Mouse (Mus musculus): ENCODE measurements around the gene Asic2. TPM values are rescaled to one million over a fixed set of nuclear protein-coding genes. Genes with fewer than 3 reads are reported as not detected.

Gene Asic2
- total and polyA plus RNA-seq, 3 experiments = not detected

DNA sequence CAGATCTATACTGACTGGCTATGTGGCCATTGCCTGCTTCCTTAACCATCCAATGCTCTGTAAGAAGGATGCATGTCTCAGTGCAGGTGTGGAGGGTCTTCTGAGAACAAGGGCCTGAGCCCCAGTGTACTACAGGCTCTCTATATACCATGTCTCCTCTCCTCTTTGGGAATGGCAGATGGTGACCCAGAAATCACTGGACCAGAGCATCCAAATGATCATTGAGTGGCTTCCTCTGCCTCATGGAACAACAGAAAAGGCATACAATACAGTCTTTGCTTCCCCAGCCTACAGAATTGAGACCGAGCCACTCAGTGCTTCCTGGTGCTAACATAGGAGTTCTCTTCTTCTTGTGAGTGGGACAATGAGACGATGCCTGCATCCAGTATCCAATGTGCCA is 200.0 kb downstream of the Asic2 start:
- no peaks in the 10 kb centered on the region for H3K4me1 ChIP-seq (ENCODE audit: control insufficient read depth in 1 of 2, insufficient read depth in 2 of 2, low read length in 2 of 2)

DNA sequence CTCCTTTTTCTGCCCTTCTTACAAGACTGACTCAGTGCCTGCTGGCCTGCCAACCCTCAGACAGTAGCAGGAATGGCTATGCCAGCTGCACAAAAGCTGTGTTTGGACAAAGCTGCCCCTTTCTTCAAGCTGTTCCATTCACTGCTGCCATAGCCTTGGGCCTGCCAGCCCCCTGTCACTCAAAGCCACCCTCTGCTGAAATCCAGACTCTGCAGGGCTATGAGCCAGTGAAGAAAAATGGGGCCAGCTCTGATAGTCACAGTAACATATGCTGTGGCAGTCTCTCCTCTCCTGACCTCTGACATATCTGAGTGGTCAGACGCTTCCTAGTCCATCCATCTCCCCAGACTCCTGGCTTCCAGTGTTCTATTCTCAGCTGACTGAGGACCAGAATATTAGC is 200.5 kb downstream of the Asic2 start:
- H3K4me1 ChIP-seq (ENCODE audit: control insufficient read depth in 1 of 2, insufficient read depth in 2 of 2, low read length in 2 of 2) = no peaks in the 10 kb centered on the region
- no peak overlapping the region for H3K9ac ChIP-seq (ENCODE audit: control insufficient read depth, low read depth, low read length, poor library complexity, severe bottlenecking)
- no peak for DNase-seq (ENCODE audit: low read depth, low spot score)
- no peaks in the 10 kb centered on the region for H3K36me3 ChIP-seq (ENCODE audit: control insufficient read depth in 1 of 2, insufficient read depth in 2 of 2, low read length in 2 of 2)
- H3K9me3 ChIP-seq (replicated peaks; ENCODE audit: insufficient read depth, low read length) = no peaks in the 10 kb centered on the region
- H3K4me3 ChIP-seq (ENCODE audit: control insufficient read depth in 1 of 2, insufficient read depth in 1 of 2, low read depth in 2 of 2, low read length in 2 of 2) = no peak overlapping the region
- no peaks in the 10 kb centered on the region for H3K79me2 ChIP-seq (ENCODE audit: control insufficient read depth, insufficient read depth, low read length, poor library complexity)
- H3K27ac ChIP-seq (ENCODE audit: control insufficient read depth, low read depth, low read length) = no peak overlapping the region
- TF ChIP-seq UBTF (IDR thresholded peaks at IDR 0.05; ENCODE audit: borderline replicate concordance, insufficient read depth, low read depth, low read length) (no peak), MYB (IDR thresholded peaks at IDR 0.05; ENCODE audit: low read depth, low read length) (no peak)
- no peaks in the 10 kb centered on the region for H3K27me3 ChIP-seq (ENCODE audit: control insufficient read depth in 1 of 2, insufficient read depth in 2 of 2, low read length in 2 of 2)

More for the DNA sequence above, 200.0 kb downstream of the Asic2 start:
- no peaks in the 10 kb centered on the region for H3K36me3 ChIP-seq (ENCODE audit: control insufficient read depth in 1 of 2, insufficient read depth in 2 of 2, low read length in 2 of 2)
- TF ChIP-seq ZKSCAN1 (IDR thresholded peaks at IDR 0.05; ENCODE audit: low read depth, low read length) = no peak
- TF ChIP-seq GATA1 (IDR thresholded peaks at IDR 0.05; ENCODE audit: low read depth, low read length) = no peak
- TF ChIP-seq CTCF (IDR thresholded peaks at IDR 0.05 in 2 of 3, conservative IDR thresholded peaks at IDR 0.05 in 1 of 3; ENCODE audit: control insufficient read depth in 1 of 3, insufficient read depth in 1 of 3, low read depth in 2 of 3, low read length in 3 of 3, poor library complexity in 1 of 3, severe bottlenecking in 1 of 3) = no peak
- TF ChIP-seq EP300 (IDR thresholded peaks at IDR 0.05; ENCODE audit: low read depth in 1 of 2, low read length in 2 of 2) = no peak
- no peak for TF ChIP-seq KAT2A (conservative IDR thresholded peaks at IDR 0.05; ENCODE audit: low read depth, low read length)
- TF ChIP-seq MAX (IDR thresholded peaks at IDR 0.05; ENCODE audit: low read length) = no peak
- no peak for TF ChIP-seq MYC (IDR thresholded peaks at IDR 0.05; ENCODE audit: low read depth, low read length)
- TF ChIP-seq UBTF (IDR thresholded peaks at IDR 0.05; ENCODE audit: borderline replicate concordance, insufficient read depth, low read depth, low read length) = no peak
- no peak for TF ChIP-seq GABPA (IDR thresholded peaks at IDR 0.05; ENCODE audit: low read depth, low read length)
- no peak for TF ChIP-seq MXI1 (IDR thresholded peaks at IDR 0.05; ENCODE audit: low read depth, low read length)
- no peak for TF ChIP-seq BHLHE40 (IDR thresholded peaks at IDR 0.05; ENCODE audit: borderline replicate concordance, low read depth, low read length)
- TF ChIP-seq MEF2A (IDR thresholded peaks at IDR 0.05; ENCODE audit: extremely low read depth, insufficient replicate concordance, low read depth, low read length, poor library complexity, severe bottlenecking) = no peak
- no peak for TF ChIP-seq CHD1 (IDR thresholded peaks at IDR 0.05; ENCODE audit: low read depth, low read length)
- no peak for TF ChIP-seq SIN3A (IDR thresholded peaks at IDR 0.05; ENCODE audit: low read length)
- TF ChIP-seq TCF12 (IDR thresholded peaks at IDR 0.05; ENCODE audit: low read depth, low read length) = no peak
- no peak overlapping the region for H3K9ac ChIP-seq (ENCODE audit: control insufficient read depth, low read depth, low read length, poor library complexity, severe bottlenecking)
- no peaks in the 10 kb centered on the region for H3K9me3 ChIP-seq (replicated peaks; ENCODE audit: insufficient read depth, low read length)
- DNase-seq (ENCODE audit: low read depth, low spot score) = no peak
- no peaks in the 10 kb centered on the region for H3K27me3 ChIP-seq (ENCODE audit: control insufficient read depth in 1 of 2, insufficient read depth in 2 of 2, low read length in 2 of 2)
- no peak overlapping the region for H3K4me3 ChIP-seq (ENCODE audit: control insufficient read depth in 1 of 2, insufficient read depth in 1 of 2, low read depth in 2 of 2, low read length in 2 of 2)
- H3K79me2 ChIP-seq (ENCODE audit: control insufficient read depth, insufficient read depth, low read length, poor library complexity) = no peaks in the 10 kb centered on the region
- no peak overlapping the region for H3K27ac ChIP-seq (ENCODE audit: control insufficient read depth, low read depth, low read length)
